Mouse (Mus musculus) hindbrain, embryonic 11.5 days (tissue): ENCODE measurements around the gene Slc29a3. TPM values are rescaled to one million over a fixed set of nuclear protein-coding genes. Genes with fewer than 3 reads are reported as not detected.
"Not testable (repeated sequence)": the region's sequence is repeated elsewhere in the genome, so short reads cannot be mapped to it uniquely, and the experiment has no call there.

Experiments
- ATAC-seq: fragments of 200-750 bp; cut with Nextera tagmentation; 2 replicates; pipeline ENCODE4 v1.8.0; 2017; ENCODE audit warnings: mild to moderate bottlenecking, moderate TSS enrichment, moderate library complexity; ENCODE audit not compliant: low FRiP score
- DNase-seq: peaks from one replicate; pipeline ENCODE4 v3.0.0-alpha.2; 2015; ENCODE audit warnings: low spot score
- H3K27ac ChIP-seq: fragments of 300-500 bp; sonication (generic); 2 replicates; pipeline ENCODE4 v1.5.1; 2014; ENCODE audit warnings: mild to moderate bottlenecking, low read depth, low read length
- H3K27me3 ChIP-seq: fragments of 300-500 bp; sonication (generic); 2 replicates; pipeline ENCODE4 v1.6.1; 2014; ENCODE audit warnings: mild to moderate bottlenecking, low read length, moderate library complexity, mixed read lengths; ENCODE audit not compliant: control insufficient read depth, insufficient read depth
- H3K36me3 ChIP-seq: fragments of 300-500 bp; sonication (generic); 2 replicates; pipeline ENCODE4 v1.6.1; 2014; ENCODE audit warnings: mild to moderate bottlenecking, low read length, moderate library complexity, mixed read lengths; ENCODE audit not compliant: control insufficient read depth, insufficient read depth
- H3K4me1 ChIP-seq: fragments of 300-500 bp; sonication (generic); replicated peaks from 2 replicates; pipeline ENCODE4 v1.6.1; 2014; ENCODE audit warnings: low read length, mixed read lengths; ENCODE audit not compliant: control insufficient read depth, insufficient read depth
- H3K4me2 ChIP-seq: fragments of 300-500 bp; sonication (generic); replicated peaks from 2 replicates; pipeline ENCODE4 v1.6.1; 2014; ENCODE audit warnings: mild to moderate bottlenecking, low read depth, low read length
- H3K4me3 ChIP-seq: fragments of 300-500 bp; sonication (generic); 2 replicates; pipeline ENCODE4 v1.5.1; 2014; ENCODE audit warnings: low read depth, low read length
- H3K9ac ChIP-seq: fragments of 300-500 bp; sonication (generic); 2 replicates; pipeline ENCODE4 v1.6.1; 2014; ENCODE audit warnings: low read depth, low read length
- H3K9me3 ChIP-seq: fragments of 300-500 bp; sonication (generic); 2 replicates; pipeline ENCODE4 v1.6.1; 2016; ENCODE audit warnings: low read length; ENCODE audit not compliant: control insufficient read depth
- WGBS: fragments of 180-500 bp; shearing (Covaris S2); extraction: QIAGEN DNeasy Blood & Tissue Kit; methylation state at CpG from one replicate; pipeline ENCODE4 v1.1.7; 2014; 5-methylcytosine and 5-hydroxymethylcytosine counted together
- polyA plus RNA-seq: library from polyadenylated mRNA; unstranded; fragments of >200 nt; fragmentation: Nextera tagmentation; extraction: Ambion mirVana; gene quantifications from 2 replicates; pipeline ENCODE4 v1.2.1, GENCODE M21; 2014

Slc29a3 gene
- polyA plus RNA-seq, 1 experiment from 2014 or later, result 7.7 TPM

GRCm38 (mm10) chr10:60727301-60727700, 25.3 kb downstream of the Slc29a3 start:
- H3K36me3 ChIP-seq, result no peaks in the 10 kb centered on the region
- H3K9me3 ChIP-seq, result no peaks in the 10 kb centered on the region
- no peak overlapping the region for H3K4me3 ChIP-seq
- DNase-seq (no peak), ATAC-seq (no peak)
- H3K9ac ChIP-seq, result no peak overlapping the region
- 25% methylated on average over 5 of the region's 5 CpGs for WGBS
- no peaks in the 10 kb centered on the region; the same call in 1 of the 2 replicates for H3K4me1 ChIP-seq
- H3K27ac ChIP-seq, result no peak overlapping the region
- H3K27me3 ChIP-seq, result no peaks in the 10 kb centered on the region
- no peak overlapping the region for H3K4me2 ChIP-seq

DNA sequence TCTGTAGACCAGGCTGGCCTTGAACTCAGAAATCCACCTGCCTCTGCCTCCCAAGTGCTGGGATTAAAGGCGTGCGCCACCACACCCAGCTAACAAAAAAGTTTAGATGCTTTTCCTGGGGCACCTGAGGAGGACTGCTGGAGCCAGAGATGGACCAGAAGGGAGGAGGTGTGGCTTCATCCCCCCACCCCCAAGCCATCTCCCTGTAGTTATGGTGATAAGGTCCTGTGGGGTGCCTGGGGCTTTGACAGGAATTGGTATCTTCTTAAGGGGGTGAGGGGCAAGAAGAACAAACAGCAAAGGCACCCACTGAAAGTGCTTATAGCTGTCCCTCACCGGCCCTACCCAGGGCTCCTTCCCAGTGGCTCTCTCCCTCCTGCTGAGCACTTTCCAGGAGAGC, 25.7 kb downstream of the Slc29a3 start:
- Histone ChIP-seq H3K4me2 (no peak overlapping the region), H3K9ac (no peak overlapping the region), H3K36me3 (no peaks in the 10 kb centered on the region), H3K9me3 (no peaks in the 10 kb centered on the region), H3K27me3 (no peaks in the 10 kb centered on the region), H3K4me3 (no peak overlapping the region), H3K4me1 (no peaks in the 10 kb centered on the region; the same call in 1 of the 2 replicates), H3K27ac (no peak overlapping the region)
- no peak for DNase-seq
- 60% methylated on average over 3 of the region's 3 CpGs for WGBS
- ATAC-seq, result no peak

DNA sequence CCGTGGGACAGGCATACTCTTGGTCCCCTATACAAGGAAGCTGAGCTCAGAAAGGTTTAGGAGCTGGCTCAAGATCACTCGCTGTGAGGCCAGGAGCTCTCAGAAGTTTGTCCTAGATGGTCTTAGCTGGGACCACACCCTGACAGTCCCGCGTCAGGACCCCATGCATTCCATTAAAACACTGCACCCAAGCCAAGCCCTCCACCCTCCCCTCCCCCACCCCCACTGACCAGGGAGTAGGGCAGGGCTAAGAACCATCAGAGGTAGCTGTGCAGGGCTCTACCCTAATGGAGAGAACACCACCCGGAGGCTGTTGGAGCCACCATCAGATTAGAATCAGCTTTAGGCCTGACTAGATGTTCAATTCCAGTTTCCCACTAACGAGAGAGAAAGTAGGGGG, 28.1 kb downstream of the Slc29a3 start:
- Histone ChIP-seq H3K27me3 (no peaks in the 10 kb centered on the region), H3K36me3 (no peaks in the 10 kb centered on the region)
- ATAC-seq, result no peak

GRCm38 (mm10) chr10:60723345-60723744, 29.2 kb downstream of the Slc29a3 start:
- no peak overlapping the region for H3K9ac ChIP-seq
- 0 out of 2 replicates have a peak, but pooled peaks cover 2% of the 10 kb centered on the region for H3K36me3 ChIP-seq
- no peak for DNase-seq
- H3K9me3 ChIP-seq, result no peaks in the 10 kb centered on the region
- H3K4me2 ChIP-seq, result no peak overlapping the region
- H3K4me1 ChIP-seq, result no peaks in the 10 kb centered on the region
- no peak overlapping the region for H3K4me3 ChIP-seq
- ATAC-seq, result no peak
- H3K27me3 ChIP-seq, result no peaks in the 10 kb centered on the region
- no peak overlapping the region for H3K27ac ChIP-seq
- 56% methylated on average over 1 of the region's 1 CpGs for WGBS

More for the DNA sequence above, 28.1 kb downstream of the Slc29a3 start:
- no peak for DNase-seq
- Histone ChIP-seq H3K9me3 (no peaks in the 10 kb centered on the region), H3K9ac (no peak overlapping the region), H3K4me1 (no peaks in the 10 kb centered on the region), H3K27ac (no peak overlapping the region), H3K4me3 (no peak overlapping the region), H3K4me2 (no peak overlapping the region)
- 75% methylated on average over 6 of the region's 6 CpGs for WGBS

DNA sequence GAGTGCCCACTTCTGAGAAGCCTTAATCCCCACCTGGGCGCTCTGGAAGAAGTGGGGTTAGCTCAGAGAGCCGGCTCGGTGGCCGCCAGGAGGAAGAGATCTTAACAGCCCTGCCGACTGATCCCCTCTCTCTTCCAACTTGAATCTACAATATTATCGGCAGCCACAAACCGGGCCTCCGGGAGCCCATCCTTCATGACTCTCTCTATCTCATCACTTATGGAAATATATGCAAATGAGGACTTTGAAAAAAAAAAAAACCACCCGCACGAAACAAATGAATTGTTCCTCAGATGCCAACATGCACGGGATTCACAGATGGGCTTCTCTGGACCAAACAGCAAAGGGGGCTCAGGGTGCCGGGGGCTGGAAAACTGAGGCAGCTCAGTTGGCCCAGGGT, 31.0 kb downstream of the Slc29a3 start:
- no peak overlapping the region for H3K9ac ChIP-seq
- no peak overlapping the region for H3K27ac ChIP-seq
- H3K4me1 ChIP-seq, result no peaks in the 10 kb centered on the region
- no peaks in the 10 kb centered on the region for H3K9me3 ChIP-seq
- H3K27me3 ChIP-seq, result no peaks in the 10 kb centered on the region
- ATAC-seq (no peak), DNase-seq (no peak)
- 58% methylated on average over 12 of the region's 12 CpGs for WGBS
- 0 out of 2 replicates have a peak, but pooled peaks cover 2% of the 10 kb centered on the region for H3K36me3 ChIP-seq
- no peak overlapping the region for H3K4me2 ChIP-seq
- H3K4me3 ChIP-seq, result no peak overlapping the region

DNA sequence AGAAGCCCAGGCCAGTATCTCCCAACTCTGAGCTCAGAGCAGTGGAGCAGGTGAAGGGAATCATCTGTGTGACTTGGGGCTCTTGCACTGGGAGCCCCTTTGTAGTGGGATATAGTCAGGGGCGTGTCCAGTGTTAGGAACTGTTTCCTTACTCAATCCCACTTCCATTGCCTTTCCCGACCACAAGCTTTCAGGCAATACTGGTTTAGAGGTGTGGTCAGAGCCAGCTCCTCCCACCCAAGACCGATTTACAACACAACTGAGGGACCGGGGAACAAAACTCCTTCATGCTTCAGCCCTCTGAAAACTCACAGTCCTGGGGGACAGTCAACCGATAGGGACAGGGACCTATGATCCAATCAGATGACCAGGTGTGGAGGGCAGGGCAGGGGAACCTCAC, 32.1 kb downstream of the Slc29a3 start:
- no peaks in the 10 kb centered on the region for H3K4me1 ChIP-seq
- H3K27me3 ChIP-seq, result no peaks in the 10 kb centered on the region
- DNase-seq (no peak), ATAC-seq (no peak)
- H3K9me3 ChIP-seq, result no peaks in the 10 kb centered on the region
- H3K4me3 ChIP-seq, result no peak overlapping the region
- no peak overlapping the region for H3K27ac ChIP-seq
- no peak overlapping the region for H3K4me2 ChIP-seq
- no peak overlapping the region for H3K9ac ChIP-seq
- WGBS, result 83% methylated on average over 5 of the region's 5 CpGs
- H3K36me3 ChIP-seq, result 0 out of 2 replicates have a peak, but pooled peaks cover 6% of the 10 kb centered on the region

- no peak overlapping the region for H3K27ac ChIP-seq
- H3K9ac ChIP-seq, result no peak overlapping the region
- 94% methylated on average over 2 of the region's 2 CpGs for WGBS
- H3K4me1 ChIP-seq, result no peaks in the 10 kb centered on the region
- DNase-seq, result no peak
- no peak overlapping the region for H3K4me3 ChIP-seq
- no peak for ATAC-seq
- no peak overlapping the region for H3K4me2 ChIP-seq
- no peaks in the 10 kb centered on the region for H3K9me3 ChIP-seq
- no peaks in the 10 kb centered on the region for H3K27me3 ChIP-seq
- 0 out of 2 replicates have a peak, but pooled peaks cover 6% of the 10 kb centered on the region for H3K36me3 ChIP-seq
These were observed 34.1 kb downstream of the Slc29a3 start for GRCm38 (mm10) chr10:60718491-60718890.

DNA sequence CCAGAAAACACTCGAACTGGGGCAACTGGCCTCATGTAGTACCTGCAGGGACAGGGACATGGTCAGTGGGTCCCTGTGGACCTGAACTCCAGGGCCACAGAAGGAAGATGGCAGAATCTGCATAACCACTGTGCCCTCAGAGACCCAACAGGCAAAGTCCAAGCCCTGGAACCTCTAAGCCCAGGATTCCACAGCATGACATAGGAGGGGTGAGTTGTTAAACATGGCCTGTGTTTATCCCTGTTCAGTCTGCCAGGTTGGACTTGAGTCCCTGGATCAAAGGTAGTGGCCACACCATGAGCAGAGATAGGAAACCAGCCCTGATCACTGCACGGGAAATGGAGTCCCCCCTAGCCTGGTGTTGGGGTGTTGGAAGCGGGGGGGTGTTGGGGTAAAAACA, 36.1 kb downstream of the Slc29a3 start:
- Histone ChIP-seq H3K36me3 (0 out of 2 replicates have a peak, but pooled peaks cover 6% of the 10 kb centered on the region), H3K4me2 (no peak overlapping the region), H3K4me3 (no peak overlapping the region), H3K27me3 (no peaks in the 10 kb centered on the region), H3K9me3 (no peaks in the 10 kb centered on the region), H3K27ac (no peak overlapping the region), H3K9ac (no peak overlapping the region), H3K4me1 (no peaks in the 10 kb centered on the region)
- ATAC-seq (no peak), DNase-seq (no peak)
- WGBS, result 87% methylated on average over 3 of the region's 3 CpGs

- ATAC-seq, H3K9me3 ChIP-seq: not testable (repeated sequence)
- 57% methylated on average over 8 of the region's 8 CpGs for WGBS
These were observed 40.3 kb downstream of the Slc29a3 start for GRCm38 (mm10) chr10:60712299-60712698.

More at GRCm38 (mm10) chr10:60712299-60712698, 40.3 kb downstream of the Slc29a3 start:
- not testable (repeated sequence) for H3K27ac ChIP-seq, DNase-seq, H3K27me3 ChIP-seq, H3K4me1 ChIP-seq, H3K4me3 ChIP-seq, H3K9ac ChIP-seq, H3K4me2 ChIP-seq, H3K36me3 ChIP-seq
